Mouse (Mus musculus) stomach, postnatal 0 days (tissue): Measurements from ENCODE around the gene Sulf2.

Experiments
- CTCF ChIP-seq: IDR thresholded peaks from 2 replicates; pipeline ENCODE4 v1.5.1; 2016; ENCODE audit warnings: antibody characterized with exemption, low read depth, mild to moderate bottlenecking, moderate library complexity
- EP300 ChIP-seq: optimal IDR thresholded peaks from 2 replicates; pipeline ENCODE3; 2016; ENCODE audit warnings: antibody characterized with exemption

DNA sequence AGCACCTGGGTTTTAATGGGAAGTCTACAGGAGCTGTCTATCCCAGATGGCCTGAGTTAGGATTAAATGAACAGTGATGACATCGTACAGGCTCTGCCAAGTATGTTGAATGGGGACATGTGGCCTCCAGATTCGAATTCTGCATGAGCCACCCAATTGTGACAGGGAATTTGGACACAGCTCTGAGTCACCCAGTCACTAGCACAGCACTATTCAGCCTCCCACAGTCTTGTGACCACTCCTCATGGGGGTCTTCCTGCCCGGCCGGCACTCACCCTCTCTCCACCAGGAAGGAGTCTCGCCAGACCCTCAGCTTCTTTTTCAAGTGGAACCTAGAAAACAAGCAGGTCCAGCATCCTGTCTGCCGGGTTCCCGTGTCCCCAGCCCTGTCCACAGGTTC lies 71.4 kb downstream of the Sulf2 start:
- TF ChIP-seq CTCF (no peak), EP300 (no peak)
